Mouse (Mus musculus) embryonic stem cell, embryonic (primary cell): ENCODE data around the gene Utrn.

Experiments used
- CTCF ChIA-PET, 4 experiments: fragments of 300-600 bp in 2 of 4; fragments of 350-600 bp in 2 of 4; sonication (Branson Sonifier 250); formaldehyde crosslinking; loops; one replicate each; lab custom pipeline; 2022; ENCODE audit warnings: inconsistent platforms in 2 of 4; lab: Charles Lee
- POLR2A ChIA-PET, 4 experiments: fragments of 300-600 bp in 2 of 4; fragments of 350-600 bp in 2 of 4; sonication (Branson Sonifier 250); formaldehyde crosslinking; loops; one replicate each; lab custom pipeline; 2022; ENCODE audit warnings: antibody characterized with exemption in 4 of 4, inconsistent platforms in 1 of 4; lab: Charles Lee

The Utrn gene

GRCm38 (mm10) chr10:12704290-12704689 is 164.9 kb downstream of the Utrn start:
- POLR2A ChIA-PET, result interaction anchor here in 2 of 4 experiments (0.6 to 1.6 kb wide), 4 partner anchors 13 to 164 kb away, joined by 3 to 5 read pairs (median 3); no protein-coding TSS in a partner anchor
- CTCF ChIA-PET, result no interaction called here

GRCm38 (mm10) chr10:12703526-12703925 is 165.6 kb downstream of the Utrn start:
- POLR2A ChIA-PET, result interaction anchor here in 1 of 4 experiments (1.6 kb wide), 1 partner anchor 14 kb away, joined by 5 read pairs; no protein-coding TSS in a partner anchor

GRCm38 (mm10) chr10:12702140-12702539 is 167.0 kb downstream of the Utrn start:
- POLR2A ChIA-PET, result interaction anchor here in 2 of 4 experiments (0.5 to 0.6 kb wide), 2 partner anchors 109 to 167 kb away, joined by 3 to 4 read pairs; partner anchors contain the start of gene Utrn (in 1 of the 2)
- CTCF ChIA-PET, result no interaction called here

More at GRCm38 (mm10) chr10:12703526-12703925, 165.6 kb downstream of the Utrn start:
- CTCF ChIA-PET, result no interaction called here

GRCm38 (mm10) chr10:12701694-12702093 is 167.5 kb downstream of the Utrn start:
- ChIA-PET POLR2A (interaction anchor here in 2 of 4 experiments (0.5 to 0.6 kb wide), 2 partner anchors 109 to 167 kb away, joined by 3 to 4 read pairs; partner anchors contain the start of gene Utrn (in 1 of the 2)), CTCF (no interaction called here)

GRCm38 (mm10) chr10:12700576-12700975 is 168.6 kb downstream of the Utrn start:
- ChIA-PET POLR2A (no interaction called here), CTCF (interaction anchor here in 2 of 4 experiments (0.6 to 1.0 kb wide), 2 partner anchors 30 to 296 kb away, joined by 3 to 4 read pairs; no protein-coding TSS in a partner anchor)

- ChIA-PET POLR2A (no interaction called here), CTCF (no interaction called here)
These were observed 171.3 kb downstream of the Utrn start for GRCm38 (mm10) chr10:12697902-12698301.

- ChIA-PET POLR2A (interaction anchor here in 1 of 4 experiments (0.6 kb wide), 1 partner anchor 778 kb away, joined by 3 read pairs; no protein-coding TSS in a partner anchor), CTCF (no interaction called here)
These were observed 172.5 kb downstream of the Utrn start for GRCm38 (mm10) chr10:12696704-12697103.

GRCm38 (mm10) chr10:12694774-12695173 is 174.4 kb downstream of the Utrn start:
- CTCF ChIA-PET, result interaction anchor here in 2 of 4 experiments (0.6 to 1.9 kb wide), 3 partner anchors 71 to 228 kb away, joined by 3 to 5 read pairs (median 4); no protein-coding TSS in a partner anchor
- POLR2A ChIA-PET, result interaction anchor here in 1 of 4 experiments (0.6 kb wide), 1 partner anchor 849 kb away, joined by 9 read pairs; no protein-coding TSS in a partner anchor

GRCm38 (mm10) chr10:12690601-12691000 is 178.6 kb downstream of the Utrn start:
- POLR2A ChIA-PET, result no interaction called here
- CTCF ChIA-PET, result interaction anchor here (0.5 to 1.6 kb wide), 7 partner anchors 220 to 1579 kb away, joined by 3 to 4 read pairs (median 3); no protein-coding TSS in a partner anchor

GRCm38 (mm10) chr10:12685683-12686082 is 183.5 kb downstream of the Utrn start:
- POLR2A ChIA-PET, result interaction anchor here in 1 of 4 experiments (1.3 kb wide), 1 partner anchor 19 kb away, joined by 3 read pairs; no protein-coding TSS in a partner anchor

GRCm38 (mm10) chr10:12684018-12684417 is 185.1 kb downstream of the Utrn start:
- POLR2A ChIA-PET, result no interaction called here

More at GRCm38 (mm10) chr10:12685683-12686082, 183.5 kb downstream of the Utrn start:
- CTCF ChIA-PET, result no interaction called here

GRCm38 (mm10) chr10:12673309-12673708 is 195.9 kb downstream of the Utrn start:
- CTCF ChIA-PET, result interaction anchor here in 1 of 4 experiments (0.6 kb wide), 1 partner anchor 51 kb away, joined by 3 read pairs; no protein-coding TSS in a partner anchor
- POLR2A ChIA-PET, result interaction anchor here in 1 of 4 experiments (0.7 kb wide), 1 partner anchor 10 kb away, joined by 3 read pairs; no protein-coding TSS in a partner anchor

More at GRCm38 (mm10) chr10:12684018-12684417, 185.1 kb downstream of the Utrn start:
- CTCF ChIA-PET, result no interaction called here

- ChIA-PET CTCF (no interaction called here), POLR2A (interaction anchor here in 1 of 4 experiments (0.6 to 0.7 kb wide), 2 partner anchors 240 to 722 kb away, joined by 3 read pairs; no protein-coding TSS in a partner anchor)
These were observed 197.6 kb downstream of the Utrn start for GRCm38 (mm10) chr10:12671608-12672007.

GRCm38 (mm10) chr10:12662035-12662434 is 207.1 kb downstream of the Utrn start:
- ChIA-PET CTCF (no interaction called here), POLR2A (no interaction called here)

GRCm38 (mm10) chr10:12658023-12658744 is 211.0 kb downstream of the Utrn start:
- POLR2A ChIA-PET, result interaction anchor here in 2 of 4 experiments (0.5 to 1.9 kb wide), 3 partner anchors 9 to 306 kb away, joined by 3 to 8 read pairs (median 5); partner anchors contain the start of genes Stx11 (in 1 of the 2) and Utrn (in 1 of the 2)
- CTCF ChIA-PET, result interaction anchor here in 2 of 4 experiments (0.5 to 1.1 kb wide), 2 partner anchors 176 to 261 kb away, joined by 3 read pairs; no protein-coding TSS in a partner anchor

GRCm38 (mm10) chr10:12652988-12653387 is 216.2 kb downstream of the Utrn start:
- POLR2A ChIA-PET, result no interaction called here
- CTCF ChIA-PET, result no interaction called here

- POLR2A ChIA-PET, result no interaction called here
- CTCF ChIA-PET, result no interaction called here
These were observed 223.0 kb downstream of the Utrn start for GRCm38 (mm10) chr10:12646119-12646518.

GRCm38 (mm10) chr10:12643336-12643735 is 225.8 kb downstream of the Utrn start:
- ChIA-PET POLR2A (no interaction called here), CTCF (interaction anchor here in 3 of 4 experiments (0.5 to 1.9 kb wide), 4 partner anchors 28 to 269 kb away, joined by 3 to 5 read pairs (median 4); no protein-coding TSS in a partner anchor)

GRCm38 (mm10) chr10:12639638-12640037 is 229.5 kb downstream of the Utrn start:
- POLR2A ChIA-PET, result interaction anchor here in 1 of 4 experiments (0.6 to 1.4 kb wide), 3 partner anchors 8 to 1605 kb away, joined by 3 read pairs; no protein-coding TSS in a partner anchor
- CTCF ChIA-PET, result no interaction called here
